Mouse (Mus musculus): ENCODE measurements at regions not wholly inside any gene's neighbourhood (a gene's known extent, or its start where the extent isn't known, plus 50 kb on each side); places are given as distances from the start of the nearest gene placed in this dataset.
"Not testable (repeated sequence)": the region's sequence is repeated elsewhere in the genome, so short reads cannot be mapped to it uniquely, and the experiment has no call there.

- no peak for DNase-seq (ENCODE audit: low spot score)
These were observed 196.4 kb upstream of the Gdi2 start for GRCm38 (mm10) chr13:3341416-3341815.

- no peak for DNase-seq (ENCODE audit: low spot score)
These were observed 194.3 kb upstream of the Gdi2 start for GRCm38 (mm10) chr13:3343611-3344010.

GRCm38 (mm10) chr13:3354912-3355311, 183.0 kb upstream of the Gdi2 start:
- not testable (repeated sequence) for DNase-seq (ENCODE audit: low spot score)

GRCm38 (mm10) chr13:3358079-3358608, 179.7 kb upstream of the Gdi2 start:
- no peak for DNase-seq (ENCODE audit: low spot score)

GRCm38 (mm10) chr13:3358996-3359750, 178.7 kb upstream of the Gdi2 start:
- peak; percentile 4 for DNase-seq (ENCODE audit: low spot score)

- DNase-seq (ENCODE audit: low spot score), result not testable (repeated sequence)
These were observed 178.1 kb upstream of the Gdi2 start for GRCm38 (mm10) chr13:3359751-3360260.

- peak; percentile 5 for DNase-seq (ENCODE audit: low spot score)
These were observed 177.1 kb upstream of the Gdi2 start for GRCm38 (mm10) chr13:3360503-3361490.

- DNase-seq (ENCODE audit: low spot score), result no peak
These were observed 165.2 kb upstream of the Gdi2 start for GRCm38 (mm10) chr13:3372701-3373100.

- not testable (repeated sequence) for DNase-seq (ENCODE audit: low spot score)
These were observed 164.2 kb upstream of the Gdi2 start for GRCm38 (mm10) chr13:3373522-3374220.

- DNase-seq (ENCODE audit: low spot score), result no peak
These were observed 163.1 kb upstream of the Gdi2 start for GRCm38 (mm10) chr13:3374796-3375195.

- not testable (repeated sequence) for DNase-seq (ENCODE audit: low spot score)
These were observed 160.1 kb upstream of the Gdi2 start for GRCm38 (mm10) chr13:3377801-3378200.

- DNase-seq (ENCODE audit: low spot score), result not testable (repeated sequence)
These were observed 132.1 kb upstream of the Gdi2 start for GRCm38 (mm10) chr13:3405783-3406182.

GRCm38 (mm10) chr13:3406236-3407017, 131.4 kb upstream of the Gdi2 start:
- peak; percentile 56 for DNase-seq (ENCODE audit: low spot score)

GRCm38 (mm10) chr13:3410281-3410680, 127.6 kb upstream of the Gdi2 start:
- not testable (repeated sequence) for DNase-seq (ENCODE audit: low spot score)

- no peak for DNase-seq (ENCODE audit: low spot score)
These were observed 120.8 kb upstream of the Gdi2 start for GRCm38 (mm10) chr13:3417026-3417425.

GRCm38 (mm10) chr13:3455374-3455773, 82.5 kb upstream of the Gdi2 start:
- not testable (repeated sequence) for DNase-seq (ENCODE audit: low spot score)

GRCm38 (mm10) chr13:3476884-3477283, 61.0 kb upstream of the Gdi2 start:
- DNase-seq (ENCODE audit: low spot score), result no peak

GRCm38 (mm10) chr13:3477997-3478728, 59.7 kb upstream of the Gdi2 start:
- peak; percentile 63 for DNase-seq (ENCODE audit: low spot score)

Data from testis, postnatal 14 days (tissue).